Mouse (Mus musculus) liver, embryonic 14.5 days (tissue): ENCODE results near the gene Rpl31. TPM values are rescaled to one million over a fixed set of nuclear protein-coding genes. Genes with fewer than 3 reads are reported as not detected.

Source experiments
- ATAC-seq: fragments of 200-750 bp; cut with Nextera tagmentation; 2 replicates; pipeline ENCODE4 v1.8.0; 2017; ENCODE audit warnings: moderate number of reproducible peaks, mild to moderate bottlenecking, moderate library complexity; ENCODE audit not compliant: insufficient read depth
- DNase-seq, 3 experiments: peaks; one replicate each; pipeline ENCODE4 v3.0.0-alpha.2; 2012 to 2013; ENCODE audit warnings: low read depth in 3 of 3, low spot score in 3 of 3
- H3K27ac ChIP-seq: fragments of 300-500 bp; sonication (generic); 2 replicates; pipeline ENCODE4 v1.5.1; 2014; ENCODE audit warnings: moderate library complexity, mild to moderate bottlenecking, control low read depth, inconsistent platforms
- H3K27me3 ChIP-seq: fragments of 300-500 bp; sonication (generic); 2 replicates; pipeline ENCODE4 v1.6.1; 2014; ENCODE audit warnings: mild to moderate bottlenecking, low read length, moderate library complexity; ENCODE audit not compliant: control insufficient read depth, insufficient read depth
- H3K36me3 ChIP-seq: fragments of 300-500 bp; sonication (generic); replicated peaks from 2 replicates; pipeline ENCODE4 v1.6.1; 2014; ENCODE audit warnings: low read depth; ENCODE audit not compliant: control insufficient read depth, insufficient read depth
- H3K4me1 ChIP-seq, 2 experiments: fragments of 200-500 bp in 1 of 2; fragments of 300-500 bp in 1 of 2; sonication (generic) in 1 of 2; replicated peaks; 2 replicates each; pipeline ENCODE4 v1.6.1; 2012 to 2014; ENCODE audit warnings: antibody characterized with exemption in 1 of 2, inconsistent platforms in 1 of 2, low read length in 1 of 2; ENCODE audit not compliant: control insufficient read depth in 2 of 2, insufficient read depth in 2 of 2
- H3K4me2 ChIP-seq: fragments of 300-500 bp; sonication (generic); 2 replicates; pipeline ENCODE4 v1.6.1; 2014; ENCODE audit warnings: low read depth, mild to moderate bottlenecking, control low read depth, moderate library complexity
- H3K4me3 ChIP-seq, 2 experiments: fragments of 200-500 bp in 1 of 2; fragments of 300-500 bp in 1 of 2; sonication (generic) in 1 of 2; 2 replicates each; pipeline ENCODE4 v1.5.1; 2012 to 2014; ENCODE audit warnings: low read depth in 2 of 2, low read length in 2 of 2, mild to moderate bottlenecking in 2 of 2, control low read depth in 1 of 2, inconsistent platforms in 1 of 2, moderate library complexity in 1 of 2; ENCODE audit not compliant: insufficient read depth in 1 of 2
- H3K9ac ChIP-seq: fragments of 300-500 bp; sonication (generic); replicated peaks from 2 replicates; pipeline ENCODE4 v1.6.1; 2014; ENCODE audit warnings: mild to moderate bottlenecking, control low read depth, moderate library complexity
- H3K9me3 ChIP-seq: fragments of 300-500 bp; sonication (generic); 2 replicates; pipeline ENCODE4 v1.6.1; 2016; ENCODE audit warnings: low read length, mixed read lengths; ENCODE audit not compliant: control insufficient read depth
- CTCF ChIP-seq: IDR thresholded peaks from 2 replicates; pipeline ENCODE4 v1.5.1; 2016; ENCODE audit warnings: antibody characterized with exemption, low read depth, control low read depth
- EP300 ChIP-seq: IDR thresholded peaks from 2 replicates; pipeline ENCODE4 v1.6.1; 2016; ENCODE audit warnings: antibody characterized with exemption, low read depth
- WGBS: fragments of 180-500 bp; shearing (Covaris S2); extraction: QIAGEN DNeasy Blood & Tissue Kit; methylation state at CpG from one replicate; pipeline ENCODE4 v1.1.7; 2014; ENCODE audit not compliant: insufficient replicate concordance; 5-methylcytosine and 5-hydroxymethylcytosine counted together
- polyA plus RNA-seq, 2 experiments: library from polyadenylated mRNA; depleted of rRNA in 1 of 2; stranded (reverse) in 1 of 2; unstranded in 1 of 2; fragments of >200 nt; fragmentation: Nextera tagmentation in 1 of 2; extraction: Ambion mirVana in 1 of 2; gene quantifications; 2 replicates each; pipeline versions ENCODE4 v1.2.1 to v1.2.3; 2012 to 2014

Rpl31 gene
- polyA plus RNA-seq, 2 experiments: 573 to 947 TPM

- no peaks in the 10 kb centered on the region for H3K9me3 ChIP-seq
- no peak for ATAC-seq
- no peak overlapping the region for H3K27ac ChIP-seq
- H3K36me3 ChIP-seq: no peaks in the 10 kb centered on the region; the same call in 1 of the 2 replicates
- no peak overlapping the region for H3K4me3 ChIP-seq
- H3K4me2 ChIP-seq: no peak overlapping the region
- H3K9ac ChIP-seq: no peak overlapping the region
- whole genome bisulfite sequencing: 70% methylated on average over 4 of the region's 4 CpGs
- H3K4me1 ChIP-seq: peaks cover 4 to 17% of the 10 kb centered on the region in 2 experiments; a peak in 3 of 4 replicates
- TF ChIP-seq EP300: no peak
- TF ChIP-seq CTCF: no peak
- H3K27me3 ChIP-seq: no peaks in the 10 kb centered on the region
- DNase-seq: no peak
These were observed 31.6 kb downstream of the Rpl31 start for GRCm38 (mm10) chr1:39399228-39399627.

DNA sequence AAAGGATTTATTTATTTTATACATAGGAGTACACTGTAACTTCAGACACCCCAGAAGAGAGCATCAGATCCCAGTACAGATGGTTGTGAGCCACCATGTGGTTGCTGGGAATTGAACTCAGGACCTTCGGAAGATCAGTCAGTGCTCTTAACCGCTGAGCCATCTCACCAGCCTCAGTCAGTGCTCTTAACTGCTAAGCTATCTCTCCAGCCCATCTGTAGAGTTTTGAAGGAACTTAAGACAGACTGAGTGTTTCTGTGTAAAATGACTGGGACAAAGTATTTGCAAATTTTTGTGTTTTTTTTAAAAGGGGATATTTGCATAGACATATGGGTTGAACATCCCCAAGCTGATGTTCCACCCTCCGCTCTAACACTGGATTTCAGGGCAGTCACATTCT, 32.5 kb downstream of the Rpl31 start:
- Histone ChIP-seq H3K4me3 (no peak overlapping the region), H3K9ac (no peak overlapping the region), H3K27ac (no peak overlapping the region), H3K4me2 (no peak overlapping the region), H3K36me3 (no peaks in the 10 kb centered on the region; the same call in 1 of the 2 replicates), H3K27me3 (no peaks in the 10 kb centered on the region), H3K9me3 (no peaks in the 10 kb centered on the region), H3K4me1 (peaks cover 4 to 12% of the 10 kb centered on the region in 2 experiments; a peak in 3 of 4 replicates)
- TF ChIP-seq EP300 (no peak), CTCF (no peak)
- ATAC-seq (no peak), DNase-seq (no peak)
- 62% methylated on average over 3 of the region's 3 CpGs for WGBS

DNA sequence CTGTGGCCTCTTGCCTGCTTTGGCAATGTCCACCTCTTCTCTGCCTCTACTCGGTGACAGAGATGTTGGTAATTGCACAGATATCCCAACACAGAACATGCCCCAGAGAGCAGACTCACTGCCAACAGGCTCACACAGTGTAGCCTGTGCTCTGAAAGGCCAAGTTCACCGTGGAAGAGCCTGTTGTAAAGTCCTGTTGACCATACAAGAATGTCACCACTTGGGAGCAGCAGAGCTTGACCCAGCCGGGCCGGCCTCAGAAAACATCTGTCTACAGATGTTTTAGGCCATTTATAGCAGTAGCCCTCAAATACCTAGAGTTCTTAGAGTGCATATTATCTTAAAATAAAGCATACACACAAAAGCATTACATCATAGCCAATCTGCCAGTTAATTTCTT, 39.5 kb downstream of the Rpl31 start:
- WGBS: 80% methylated on average over 4 of the region's 4 CpGs
- Histone ChIP-seq H3K9me3 (no peaks in the 10 kb centered on the region), H3K36me3 (no peaks in the 10 kb centered on the region)

DNA sequence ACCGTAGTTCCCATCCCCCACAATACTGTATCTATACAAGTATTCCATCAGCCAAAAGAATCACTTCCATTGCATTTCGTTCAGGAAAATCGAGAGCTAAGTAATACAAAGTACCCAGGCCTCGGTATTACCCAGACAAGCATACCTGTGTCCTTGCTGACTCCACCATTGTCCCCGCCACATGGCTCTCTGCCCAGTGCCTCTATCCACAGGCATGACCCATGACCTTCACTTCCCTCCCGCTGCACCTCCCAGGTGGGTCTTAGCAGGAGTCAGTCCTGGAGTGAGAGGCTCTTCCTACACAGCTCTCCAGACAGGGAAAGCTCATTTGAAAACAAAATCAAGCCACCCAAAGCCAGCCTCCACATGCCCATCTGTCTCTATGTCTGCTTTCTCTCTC, 40.5 kb downstream of the Rpl31 start:
- 75% methylated on average over 6 of the region's 6 CpGs for WGBS
- H3K4me1 ChIP-seq: peaks cover 0 to 10% of the 10 kb centered on the region in 2 experiments; a peak in 1 of 4 replicates
- DNase-seq (no peak), ATAC-seq (no peak)
- H3K36me3 ChIP-seq: no peaks in the 10 kb centered on the region
- no peaks in the 10 kb centered on the region for H3K9me3 ChIP-seq
- H3K4me2 ChIP-seq: no peak overlapping the region
- no peak overlapping the region for H3K27ac ChIP-seq
- H3K4me3 ChIP-seq: no peak overlapping the region
- no peak overlapping the region for H3K9ac ChIP-seq
- H3K27me3 ChIP-seq: no peaks in the 10 kb centered on the region
- TF ChIP-seq EP300 (no peak), CTCF (no peak)

More for the DNA sequence above, 39.5 kb downstream of the Rpl31 start:
- 0 out of 2 replicates have a peak, but pooled peaks have one; percentile 2 for TF ChIP-seq CTCF
- TF ChIP-seq EP300: no peak
- H3K27me3 ChIP-seq: no peaks in the 10 kb centered on the region
- no peak overlapping the region for H3K9ac ChIP-seq
- no peak overlapping the region for H3K4me3 ChIP-seq
- H3K4me2 ChIP-seq: no peak overlapping the region
- H3K27ac ChIP-seq: no peak overlapping the region
- peaks cover 0 to 10% of the 10 kb centered on the region in 2 experiments; a peak in 1 of 4 replicates for H3K4me1 ChIP-seq
- DNase-seq (no peak), ATAC-seq (no peak)

GRCm38 (mm10) chr1:39408668-39409067, 41.0 kb downstream of the Rpl31 start:
- Histone ChIP-seq H3K36me3 (no peaks in the 10 kb centered on the region), H3K27me3 (no peaks in the 10 kb centered on the region), H3K4me1 (peaks cover 0 to 11% of the 10 kb centered on the region in 2 experiments; a peak in 2 of 4 replicates), H3K4me3 (no peak overlapping the region), H3K27ac (no peak overlapping the region), H3K4me2 (no peak overlapping the region), H3K9me3 (no peaks in the 10 kb centered on the region), H3K9ac (no peak overlapping the region)
- TF ChIP-seq CTCF (no peak), EP300 (no peak)
- ATAC-seq: no peak
- WGBS: 38% methylated on average over 7 of the region's 7 CpGs
- no peak for DNase-seq
